Mouse (Mus musculus) midbrain, embryonic 10.5 days (tissue): Measurements from ENCODE around the gene Camk2g. TPM values are rescaled to one million over a fixed set of nuclear protein-coding genes. Genes with fewer than 3 reads are reported as not detected.

Source experiments
- DNase-seq: peaks from one replicate; pipeline ENCODE4 v3.0.0-alpha.2; 2017; ENCODE audit warnings: low spot score
- H3K27ac ChIP-seq: fragments of 300-500 bp; sonication (generic); replicated peaks from 2 replicates; pipeline ENCODE4 v1.5.1; 2016; ENCODE audit warnings: mild to moderate bottlenecking
- H3K27me3 ChIP-seq: fragments of 300-500 bp; sonication (generic); 2 replicates; pipeline ENCODE4 v1.6.1; 2016; ENCODE audit warnings: low read depth, mild to moderate bottlenecking; ENCODE audit not compliant: poor library complexity, severe bottlenecking
- H3K36me3 ChIP-seq: fragments of 300-500 bp; sonication (generic); 2 replicates; pipeline ENCODE4 v1.6.1; 2016; ENCODE audit warnings: mild to moderate bottlenecking, moderate library complexity
- H3K4me1 ChIP-seq: fragments of 300-500 bp; sonication (generic); 2 replicates; pipeline ENCODE4 v1.6.1; 2016
- H3K4me3 ChIP-seq: fragments of 300-500 bp; sonication (generic); 2 replicates; pipeline ENCODE4 v1.5.1; 2016; ENCODE audit warnings: mild to moderate bottlenecking, moderate library complexity
- H3K9me3 ChIP-seq: fragments of 300-500 bp; sonication (generic); replicated peaks from 2 replicates; pipeline ENCODE4 v1.6.1; 2016; ENCODE audit warnings: mild to moderate bottlenecking
- WGBS: fragments of 180-500 bp; shearing (Covaris S2); methylation state at CpG from one replicate; pipeline ENCODE4 v1.1.7; 2016; 5-methylcytosine and 5-hydroxymethylcytosine counted together
- polyA plus RNA-seq: library from polyadenylated mRNA; unstranded; fragments of >200 nt; fragmentation: Nextera tagmentation; extraction: Ambion mirVana; gene quantifications from 2 replicates; pipeline ENCODE4 v1.2.1, GENCODE M21; 2016

Gene Camk2g
- polyA plus RNA-seq, 1 experiment from 2014 or later = 41.8 TPM

DNA sequence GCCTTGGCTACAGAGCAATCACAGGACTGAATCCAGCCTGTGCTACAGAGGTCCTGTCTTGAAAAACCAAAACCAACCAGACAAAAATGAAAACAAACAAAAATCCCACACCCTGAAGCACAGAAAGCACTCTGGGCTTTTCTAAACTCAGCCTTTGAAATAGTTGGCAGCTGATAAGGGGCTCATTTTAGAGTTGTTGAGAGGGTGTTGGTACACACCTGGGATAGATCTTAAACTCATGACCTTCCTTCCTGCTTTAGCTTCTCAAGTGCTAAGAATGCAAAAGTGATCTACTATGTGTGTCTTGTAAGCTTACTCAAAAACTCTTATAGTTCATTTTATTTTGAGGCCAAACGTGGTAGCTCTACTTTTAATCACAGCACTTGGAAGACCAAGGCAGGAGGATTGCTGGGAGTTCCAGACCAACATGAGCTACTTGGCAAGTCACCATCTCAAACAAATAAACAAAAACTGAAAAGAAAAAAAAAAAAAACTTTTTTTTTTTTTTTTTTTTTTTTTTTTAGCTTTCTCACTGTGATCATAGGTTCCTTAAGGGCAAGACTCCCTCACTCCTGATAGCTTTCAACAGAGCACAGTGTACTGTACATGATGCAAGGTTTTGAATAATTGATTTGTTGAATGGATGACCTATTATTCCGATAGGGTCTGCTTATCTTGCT, 9.2 kb upstream of the Camk2g start:
- H3K27ac ChIP-seq = no peak overlapping the region
- 45% methylated on average over 2 of the region's 2 CpGs for WGBS
- no peaks in the 10 kb centered on the region for H3K36me3 ChIP-seq
- H3K4me3 ChIP-seq = no peak overlapping the region
- no peaks in the 10 kb centered on the region for H3K9me3 ChIP-seq
- H3K4me1 ChIP-seq = peaks cover 4% of the 10 kb centered on the region; the same call in 1 of the 2 replicates
- no peak for DNase-seq
- H3K27me3 ChIP-seq = peaks cover 5% of the 10 kb centered on the region; the same call in 1 of the 2 replicates

DNA sequence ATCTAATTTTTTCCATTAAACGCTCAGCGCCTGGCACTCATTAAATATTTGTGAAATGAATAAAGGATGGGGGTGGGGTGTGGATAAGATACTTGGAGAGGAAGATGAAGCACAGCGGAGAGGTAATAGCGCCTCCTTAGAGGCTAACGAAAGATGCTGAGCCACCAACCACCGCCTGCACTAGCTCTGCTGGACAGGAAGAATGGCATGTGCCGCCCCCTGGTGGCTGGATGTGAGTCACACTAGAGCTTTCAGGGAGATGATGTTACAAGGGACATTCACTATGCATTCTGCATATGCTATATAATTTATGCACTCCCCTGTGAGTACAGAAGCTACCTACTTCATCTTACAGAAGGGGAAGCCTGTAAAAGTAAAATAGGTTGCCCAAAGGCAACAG, 4.9 kb upstream of the Camk2g start:
- WGBS = 7% methylated on average over 7 of the region's 7 CpGs
- Histone ChIP-seq H3K4me1 (peaks cover 33% of the 10 kb centered on the region), H3K9me3 (no peaks in the 10 kb centered on the region), H3K4me3 (no peak overlapping the region), H3K27me3 (peaks cover 21% of the 10 kb centered on the region), H3K36me3 (no peaks in the 10 kb centered on the region), H3K27ac (no peak overlapping the region)
- peak; percentile 85 for DNase-seq

DNA sequence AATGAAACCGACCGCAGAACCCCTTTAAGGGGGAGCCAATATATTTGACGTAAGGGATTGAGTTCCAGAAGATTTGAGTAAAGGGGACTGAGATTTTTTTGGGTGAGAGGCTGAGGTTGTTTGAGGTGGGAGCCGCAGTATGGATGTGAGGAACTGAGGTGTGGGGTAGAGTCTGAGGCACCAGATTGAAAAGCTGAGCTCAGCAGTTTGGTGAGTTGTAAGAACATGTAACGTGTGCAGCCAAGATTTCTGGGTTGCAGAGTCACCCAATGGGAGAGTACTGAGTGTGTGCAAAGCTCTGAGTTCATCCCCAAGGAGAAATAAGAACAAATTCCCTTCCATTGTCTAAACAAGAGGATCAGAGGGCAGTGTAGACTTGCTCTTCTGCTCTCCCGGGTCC, 4.4 kb upstream of the Camk2g start:
- no peak for DNase-seq
- Histone ChIP-seq H3K4me1 (peaks cover 35% of the 10 kb centered on the region), H3K36me3 (no peaks in the 10 kb centered on the region), H3K27me3 (peaks cover 21% of the 10 kb centered on the region), H3K27ac (no peak overlapping the region), H3K4me3 (no peak overlapping the region), H3K9me3 (no peaks in the 10 kb centered on the region)
- 85% methylated on average over 6 of the region's 6 CpGs for WGBS

DNA sequence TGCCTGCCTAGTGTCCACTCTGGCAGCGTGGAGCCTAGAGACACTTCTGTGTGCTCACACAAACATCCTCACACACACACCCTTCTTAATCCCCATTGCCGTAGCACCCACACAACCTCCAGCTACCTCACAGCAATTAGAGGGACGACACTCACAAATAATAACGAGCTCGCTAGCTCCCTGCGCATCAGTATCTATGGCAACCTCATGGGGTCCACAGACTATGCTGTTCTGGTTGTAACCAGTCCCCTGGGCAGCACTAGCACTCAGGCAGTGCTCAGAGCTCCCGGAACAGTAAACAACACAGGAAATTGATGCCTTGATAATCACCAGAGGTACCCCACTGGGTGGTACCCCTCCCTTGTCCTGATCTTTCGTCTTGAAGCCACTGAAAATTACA, 2.8 kb upstream of the Camk2g start:
- DNase-seq = peak; percentile 24
- Histone ChIP-seq H3K4me1 (peaks cover 51% of the 10 kb centered on the region), H3K9me3 (no peaks in the 10 kb centered on the region), H3K4me3 (no peak overlapping the region), H3K27me3 (peaks cover 21% of the 10 kb centered on the region), H3K36me3 (peaks cover 6% of the 10 kb centered on the region), H3K27ac (no peak overlapping the region)
- WGBS = 46% methylated on average over 8 of the region's 8 CpGs

DNA sequence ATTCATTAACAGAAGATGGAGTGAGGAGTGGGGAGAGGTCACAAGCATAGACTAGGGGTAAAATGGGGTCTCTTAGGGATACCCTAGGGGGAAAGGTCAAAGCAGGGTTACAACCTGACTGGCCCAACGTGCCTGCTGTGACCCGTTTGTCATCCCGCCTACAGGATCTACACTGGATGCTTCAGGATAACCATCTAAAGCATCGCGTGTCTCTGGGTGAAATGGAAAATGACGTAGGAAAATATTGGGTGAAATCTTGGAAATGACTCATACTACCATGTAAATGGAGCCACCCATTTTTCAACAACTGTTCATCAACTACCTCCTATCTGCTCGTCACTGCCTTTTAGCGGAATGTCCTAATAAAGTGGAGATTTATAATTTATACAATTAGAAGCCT, 2.3 kb upstream of the Camk2g start:
- Histone ChIP-seq H3K9me3 (no peaks in the 10 kb centered on the region), H3K4me1 (peaks cover 56% of the 10 kb centered on the region), H3K4me3 (no peak overlapping the region), H3K27ac (no peak overlapping the region), H3K36me3 (peaks cover 11% of the 10 kb centered on the region), H3K27me3 (peaks cover 21% of the 10 kb centered on the region)
- 75% methylated on average over 8 of the region's 8 CpGs for WGBS
- no peak for DNase-seq

DNA sequence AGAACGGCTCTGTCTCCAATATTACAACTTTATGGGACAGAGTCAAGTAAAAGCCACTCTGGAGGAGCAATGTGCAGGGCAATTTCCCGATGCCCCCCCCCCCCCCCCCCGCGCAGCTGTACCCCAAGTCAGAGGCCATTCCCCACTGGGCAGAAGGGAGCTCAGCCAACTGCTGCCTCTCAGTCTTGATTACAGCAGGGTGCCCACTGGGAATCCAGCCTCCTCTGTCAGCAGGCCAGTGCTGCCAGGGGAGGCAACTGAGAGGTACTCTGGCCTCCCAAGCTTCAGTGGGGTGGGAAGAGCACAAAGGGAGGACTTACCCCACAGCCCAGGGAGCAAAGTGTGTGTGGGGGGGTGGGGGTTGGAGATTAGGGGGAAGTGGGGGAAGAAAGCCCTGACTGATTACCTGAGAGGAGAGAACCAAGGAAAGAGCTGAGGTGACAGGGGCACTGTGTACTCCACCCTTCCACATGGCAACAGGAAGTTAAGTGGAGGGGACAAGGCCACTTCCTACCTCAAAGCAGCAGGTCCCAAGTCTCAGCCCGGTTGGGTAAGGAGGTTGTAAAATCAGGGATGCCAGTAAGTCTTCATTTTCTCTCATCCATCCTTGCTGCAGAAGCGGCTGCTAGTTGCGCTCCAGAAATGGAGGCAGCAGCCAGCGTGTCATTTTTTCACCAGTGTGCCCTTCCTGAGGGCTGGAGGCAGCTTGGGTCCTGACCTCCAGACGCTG, 1.7 kb upstream of the Camk2g start:
- H3K4me3 ChIP-seq = peak overlapping the region; percentile 1; the same call in 1 of the 2 replicates
- H3K36me3 ChIP-seq = peaks cover 16% of the 10 kb centered on the region
- peaks cover 60% of the 10 kb centered on the region for H3K4me1 ChIP-seq
- H3K9me3 ChIP-seq = no peaks in the 10 kb centered on the region
- 46% methylated on average over 8 of the region's 9 CpGs for WGBS
- no peak for DNase-seq
- H3K27me3 ChIP-seq = peaks cover 21% of the 10 kb centered on the region
- peak overlapping the region; percentile 38; the same call in 1 of the 2 replicates for H3K27ac ChIP-seq

DNA sequence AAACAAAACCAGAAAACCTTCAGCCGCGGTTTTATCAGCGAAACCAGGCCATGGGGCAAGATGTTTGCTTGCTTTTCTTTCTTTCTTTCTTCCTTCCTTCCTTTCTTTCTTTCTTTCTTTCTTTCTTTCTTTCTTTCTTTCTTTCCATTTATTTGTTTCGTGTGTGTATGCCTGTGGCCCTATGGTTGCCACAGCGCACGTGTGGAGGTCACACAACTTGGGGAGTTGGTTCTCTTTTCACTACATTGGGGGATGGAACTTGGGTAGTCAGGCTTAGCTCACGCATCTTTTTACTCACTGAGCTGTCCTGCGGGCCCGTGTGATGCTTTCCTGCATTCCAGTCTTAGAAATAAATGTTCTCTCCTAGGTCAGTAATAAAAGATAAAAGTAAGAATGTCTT, 701 bp upstream of the Camk2g start:
- Histone ChIP-seq H3K4me1 (peaks cover 60% of the 10 kb centered on the region), H3K27ac (peak overlapping the region; percentile 95), H3K27me3 (peaks cover 21% of the 10 kb centered on the region), H3K36me3 (peaks cover 26% of the 10 kb centered on the region), H3K4me3 (peak overlapping the region; percentile 96), H3K9me3 (no peaks in the 10 kb centered on the region)
- WGBS = 7% methylated on average over 9 of the region's 9 CpGs
- no peak for DNase-seq

DNA sequence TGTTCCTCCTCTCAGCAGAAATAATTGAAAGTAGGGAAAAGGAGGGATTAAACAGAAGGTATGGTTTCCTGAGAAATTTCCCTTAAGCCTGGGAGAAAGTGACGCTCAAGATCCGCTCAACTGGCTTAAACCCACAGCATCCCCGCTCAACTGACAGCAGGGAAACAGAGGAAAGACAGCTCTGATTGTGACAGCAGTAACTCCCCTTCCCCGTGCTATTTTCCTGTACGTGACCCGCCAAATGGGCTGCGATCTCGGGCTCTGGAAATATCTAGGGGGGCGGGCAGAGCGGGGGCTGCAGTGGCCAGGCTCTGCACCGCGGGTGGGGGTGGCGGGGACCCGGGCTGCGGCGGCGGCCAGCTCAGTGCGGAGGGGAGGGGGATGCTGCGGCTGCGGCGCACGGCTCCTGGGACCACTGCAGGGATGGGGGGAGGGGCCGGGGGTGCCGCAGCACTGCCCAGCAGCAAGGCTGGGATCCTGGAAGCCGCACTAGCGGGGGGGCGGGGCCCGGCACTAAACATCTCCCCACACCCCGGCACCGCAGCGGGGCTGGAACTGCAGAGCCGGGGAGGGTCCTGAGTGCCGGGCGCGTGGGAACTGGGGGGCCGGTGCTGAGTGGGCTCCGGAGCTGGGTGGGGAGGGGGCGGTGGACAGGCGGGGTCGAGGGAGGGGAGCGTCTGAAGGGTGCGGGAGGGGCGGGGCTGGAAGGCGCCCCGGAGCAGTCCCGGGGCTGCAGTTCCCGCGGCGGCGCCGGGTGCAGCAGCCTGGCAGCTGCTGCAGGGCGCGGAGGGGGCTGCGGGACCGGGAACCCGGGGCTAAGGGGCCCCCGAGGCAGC, 748 bp downstream of the Camk2g start:
- WGBS = 2% methylated on average over 48 of the region's 57 CpGs
- H3K36me3 ChIP-seq = peaks cover 41% of the 10 kb centered on the region
- peak overlapping the region; percentile 95 for H3K27ac ChIP-seq
- H3K27me3 ChIP-seq = peaks cover 17% of the 10 kb centered on the region
- H3K4me3 ChIP-seq = peak overlapping the region; percentile 96
- DNase-seq = peak; percentile 70
- H3K4me1 ChIP-seq = peaks cover 61% of the 10 kb centered on the region
- H3K9me3 ChIP-seq = no peaks in the 10 kb centered on the region

DNA sequence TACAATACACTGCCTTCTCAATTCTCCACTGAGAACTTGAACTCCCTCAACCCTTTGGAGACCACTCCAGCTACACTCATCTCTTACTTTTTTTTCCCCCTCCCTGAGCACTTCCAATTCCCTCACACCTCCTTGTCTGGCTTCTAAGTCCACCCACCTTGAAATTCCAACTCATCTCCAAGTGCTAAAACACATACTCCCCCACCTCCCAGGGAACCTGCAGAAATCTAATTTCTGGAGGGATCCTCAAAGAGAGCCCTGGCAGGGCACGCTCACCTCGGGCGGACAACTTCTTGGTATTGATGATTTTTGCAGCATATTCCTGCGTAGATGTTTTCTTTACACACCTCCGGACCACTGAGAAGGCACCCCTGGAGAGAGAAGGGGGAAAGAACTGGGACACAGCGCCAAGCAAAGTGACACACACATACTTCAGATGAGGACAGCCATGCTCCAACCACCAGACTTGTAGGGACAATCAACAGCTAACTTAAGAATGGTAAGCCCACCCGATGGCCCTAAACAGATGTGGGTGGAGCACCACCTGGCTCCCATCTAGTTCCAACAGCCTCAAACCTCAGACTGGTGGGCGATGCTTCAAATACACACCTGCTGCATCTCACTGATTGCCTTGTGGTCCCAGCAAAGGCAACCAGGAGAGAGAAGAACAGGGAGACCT, 1.5 kb downstream of the Camk2g start:
- peak overlapping the region; percentile 95; the same call in 1 of the 2 replicates for H3K27ac ChIP-seq
- DNase-seq = no peak
- 77% methylated on average over 8 of the region's 8 CpGs for WGBS
- H3K9me3 ChIP-seq = no peaks in the 10 kb centered on the region
- H3K36me3 ChIP-seq = peaks cover 48% of the 10 kb centered on the region
- peak overlapping the region; percentile 96 for H3K4me3 ChIP-seq
- H3K27me3 ChIP-seq = peaks cover 11% of the 10 kb centered on the region; the same call in 1 of the 2 replicates
- H3K4me1 ChIP-seq = peaks cover 64% of the 10 kb centered on the region

DNA sequence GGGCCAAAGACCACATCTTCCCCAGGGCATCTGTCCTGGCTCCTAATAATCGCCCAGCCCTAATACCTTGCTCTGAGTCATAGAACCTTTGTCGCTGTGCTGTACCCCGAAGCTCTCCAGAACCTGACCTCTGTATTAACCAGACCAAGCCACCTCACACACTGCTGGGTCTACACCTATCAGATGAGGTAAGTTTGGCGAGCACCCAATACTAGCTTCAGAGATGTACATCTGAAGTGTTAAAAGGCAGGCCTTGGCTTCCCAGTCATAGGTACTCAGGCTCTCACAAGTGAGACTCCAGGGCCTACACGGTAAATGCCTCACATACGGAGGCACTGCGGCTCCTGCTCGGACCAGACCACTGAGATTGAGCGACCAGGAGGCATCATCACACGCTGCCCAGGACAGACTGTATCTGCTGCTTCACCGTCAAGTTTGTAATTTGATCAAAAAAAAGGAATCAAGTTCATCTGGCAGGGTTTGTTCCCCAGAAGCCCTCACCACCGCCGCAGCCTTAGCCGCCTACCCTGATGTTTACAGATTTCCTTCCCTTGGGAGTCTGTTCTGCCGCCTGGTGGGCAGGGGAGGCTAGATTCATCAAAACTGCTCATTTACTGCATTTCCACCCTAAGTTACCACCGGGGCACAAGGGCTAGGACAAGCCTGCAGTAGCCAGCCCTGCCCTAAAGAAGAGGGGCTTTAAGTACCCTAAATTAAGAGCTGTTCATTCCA, 2.2 kb downstream of the Camk2g start:
- H3K27ac ChIP-seq = no peak overlapping the region
- H3K4me1 ChIP-seq = peaks cover 64% of the 10 kb centered on the region
- peaks cover 54% of the 10 kb centered on the region for H3K36me3 ChIP-seq
- peaks cover 11% of the 10 kb centered on the region; the same call in 1 of the 2 replicates for H3K27me3 ChIP-seq
- no peaks in the 10 kb centered on the region for H3K9me3 ChIP-seq
- WGBS = 85% methylated on average over 16 of the region's 16 CpGs
- 0 out of 2 replicates have a peak overlapping the region, but pooled peaks have one; percentile 96 for H3K4me3 ChIP-seq
- no peak for DNase-seq

DNA sequence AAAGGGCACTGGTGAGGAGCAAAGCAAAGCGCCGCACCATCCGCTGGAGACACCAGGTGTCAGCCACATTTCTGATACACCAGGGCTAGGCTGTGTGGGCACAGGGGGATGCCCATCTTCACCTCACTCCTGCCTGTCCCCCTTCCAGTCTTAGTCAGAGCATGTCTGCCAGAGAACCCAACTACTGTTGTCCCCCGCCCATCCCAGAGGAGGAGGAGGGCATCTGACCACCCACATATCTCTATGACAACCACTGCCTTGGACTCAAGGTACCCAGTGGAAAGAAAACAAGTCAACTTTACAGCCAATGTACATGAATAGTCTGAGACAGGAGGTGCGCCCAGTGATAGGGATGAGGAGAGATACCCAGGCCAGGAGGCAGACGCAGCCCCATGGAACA, 2.9 kb downstream of the Camk2g start:
- DNase-seq = no peak
- H3K4me1 ChIP-seq = peaks cover 64% of the 10 kb centered on the region
- H3K36me3 ChIP-seq = peaks cover 61% of the 10 kb centered on the region
- no peaks in the 10 kb centered on the region for H3K9me3 ChIP-seq
- no peak overlapping the region for H3K27ac ChIP-seq
- H3K4me3 ChIP-seq = no peak overlapping the region
- 94% methylated on average over 6 of the region's 6 CpGs for WGBS
- H3K27me3 ChIP-seq = peaks cover 9% of the 10 kb centered on the region; the same call in 1 of the 2 replicates
